Mouse (Mus musculus) spleen, adult 18-20 months (tissue): ENCODE data around the gene Pcbp3.
"Not testable (repeated sequence)": the region's sequence is repeated elsewhere in the genome, so short reads cannot be mapped to it uniquely, and the experiment has no call there.

Source experiments
- DNase-seq, 2 experiments: peaks; one replicate each; pipeline ENCODE4 v3.0.0; 2022; ENCODE audit warnings: mixed read lengths in 2 of 2

The Pcbp3 gene

DNA sequence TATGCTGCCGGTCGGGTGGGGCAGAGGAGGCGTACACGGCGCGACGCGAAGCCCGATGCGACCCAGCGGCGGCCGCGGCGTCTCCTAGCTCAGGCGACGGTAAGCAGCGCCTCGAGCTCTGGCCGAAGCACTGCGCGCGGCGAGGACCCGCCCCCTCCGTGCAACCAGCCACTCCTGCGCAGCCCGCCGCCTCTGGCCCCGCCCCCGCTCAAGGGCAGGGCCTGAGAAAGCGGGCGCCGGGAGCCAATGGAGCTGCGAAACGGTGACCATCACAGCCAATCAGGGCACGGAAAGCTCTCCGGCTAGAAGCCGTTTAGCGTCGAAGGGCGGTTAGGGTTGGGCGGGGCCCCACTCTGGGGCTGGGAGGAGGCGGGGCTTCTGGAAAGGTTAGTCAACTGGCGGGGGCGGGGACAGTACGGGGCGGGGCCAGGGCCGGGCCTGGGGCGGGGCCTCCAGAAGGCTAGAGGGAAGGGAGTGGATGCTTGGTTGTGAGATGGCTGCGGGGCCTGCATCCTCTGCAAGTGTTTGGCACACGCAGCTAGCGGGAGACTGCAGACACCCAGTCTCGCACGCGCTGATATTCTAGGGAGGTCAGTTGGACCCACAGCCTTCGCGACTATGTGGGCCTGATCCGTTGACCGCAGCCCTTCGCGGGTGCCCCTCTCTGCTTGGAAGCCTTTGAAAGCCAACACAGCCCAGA, at the start of gene Pcbp3:
Pcbp3 (minus strand) TSS at position 98 of the 700 bp plus-strand sequence.
- DNase-seq = peak; percentile 94 to 96

- DNase-seq = no peak
Measured at GRCm38 (mm10) chr10:77008698-77009097, 47.0 kb upstream of the Pcbp3 start.

- no peak for DNase-seq
Measured at GRCm38 (mm10) chr10:77008109-77008561, 46.4 kb upstream of the Pcbp3 start.

GRCm38 (mm10) chr10:77007433-77008108, 45.9 kb upstream of the Pcbp3 start:
- DNase-seq = no peak

GRCm38 (mm10) chr10:77004936-77005335, 43.2 kb upstream of the Pcbp3 start:
- DNase-seq = no peak

DNA sequence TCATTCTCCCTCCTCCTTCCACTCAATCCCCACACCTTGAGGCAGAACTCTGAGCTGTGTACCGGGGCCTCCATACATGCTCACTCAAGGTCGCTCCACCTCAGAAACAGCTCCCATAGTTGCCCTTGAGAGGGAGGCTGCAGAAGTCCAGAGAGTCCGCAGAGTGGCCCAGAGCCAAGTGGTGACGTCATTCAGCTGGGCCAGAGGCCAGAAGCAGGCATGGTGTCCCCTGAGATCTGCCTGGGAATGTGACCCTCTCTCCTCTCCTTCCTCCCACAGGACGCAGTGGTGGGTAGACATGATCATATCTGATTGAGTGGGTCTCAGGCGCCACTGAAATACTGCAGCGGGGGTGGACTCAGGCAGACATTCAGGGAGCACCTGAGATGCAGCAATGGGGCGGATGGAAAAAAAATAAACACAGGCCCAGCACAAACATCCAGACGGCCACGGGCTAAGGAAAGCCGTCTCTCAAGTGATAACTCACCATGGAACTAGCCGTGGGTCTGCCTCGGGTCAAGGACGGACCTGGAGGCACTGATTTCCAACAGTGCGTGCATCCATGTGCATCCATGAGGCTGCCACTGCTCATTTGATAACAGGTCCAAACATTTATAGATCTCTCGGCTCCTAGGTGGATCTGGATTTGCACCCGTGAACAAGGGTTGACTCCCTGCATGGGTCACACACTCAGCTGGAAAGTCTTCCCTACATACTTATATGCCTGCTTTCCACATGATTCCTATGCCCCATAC, 36.2 kb upstream of the Pcbp3 start:
- DNase-seq = no peak

DNA sequence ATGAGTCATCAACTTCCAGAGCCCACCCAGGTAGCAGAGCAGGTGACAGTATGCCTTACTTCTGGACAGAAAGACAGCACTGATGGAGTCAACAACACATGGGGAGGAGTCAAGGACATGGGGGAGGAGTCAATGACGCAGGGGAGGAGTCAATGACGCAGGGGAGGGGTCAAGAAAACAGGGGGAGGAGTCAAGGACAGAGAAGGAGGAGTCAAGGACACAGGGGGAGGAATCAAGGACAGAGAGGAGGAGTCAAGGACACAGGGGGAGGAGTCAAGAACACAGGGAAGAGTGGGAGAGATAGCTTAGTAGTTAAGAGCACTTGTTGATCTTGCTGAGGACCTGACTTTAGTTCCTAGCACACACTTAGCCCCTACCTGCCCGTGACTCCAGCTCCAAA, 30.8 kb upstream of the Pcbp3 start:
- DNase-seq = no peak

DNA sequence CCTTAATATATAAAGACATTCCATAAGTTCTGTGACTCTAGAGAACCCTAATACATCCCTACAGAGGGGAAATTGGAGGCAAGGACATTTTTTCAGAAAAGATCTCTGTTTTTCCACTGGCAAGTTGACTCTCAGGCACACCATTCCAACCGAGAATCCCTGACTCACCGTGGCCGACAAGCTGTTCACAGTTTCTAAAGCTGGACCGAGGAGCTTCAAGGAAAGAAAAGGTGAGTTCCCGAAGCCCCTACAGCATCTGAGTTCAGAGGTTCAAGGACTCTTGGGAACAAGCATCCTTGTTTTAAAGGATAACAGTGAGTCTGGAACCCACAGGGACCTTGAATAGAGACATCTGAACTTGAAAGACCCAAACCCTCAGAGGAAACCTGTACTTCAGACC, 26.9 kb upstream of the Pcbp3 start:
- no peak for DNase-seq

- DNase-seq = no peak
Measured at GRCm38 (mm10) chr10:76978042-76978441, 16.4 kb upstream of the Pcbp3 start.

DNA sequence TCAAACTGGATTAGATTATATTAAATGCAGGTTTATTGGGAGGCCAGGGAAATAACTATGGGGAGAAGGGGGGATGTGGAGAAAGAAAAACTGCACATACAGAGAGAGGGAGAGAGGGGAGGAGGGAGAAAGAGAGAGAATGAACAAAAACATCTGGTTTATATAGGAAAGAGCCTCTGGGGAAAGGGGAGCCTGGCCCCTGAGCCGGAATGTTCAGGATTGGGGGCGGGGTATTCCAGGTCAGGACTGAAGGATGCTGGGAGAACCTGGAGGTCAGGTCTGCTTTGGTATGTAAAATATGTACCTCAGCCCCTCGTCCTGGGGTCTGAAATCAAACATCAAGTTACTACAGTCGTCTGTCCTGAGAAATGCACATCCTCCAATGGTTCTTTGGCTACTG, 15.0 kb upstream of the Pcbp3 start:
- no peak for DNase-seq

DNA sequence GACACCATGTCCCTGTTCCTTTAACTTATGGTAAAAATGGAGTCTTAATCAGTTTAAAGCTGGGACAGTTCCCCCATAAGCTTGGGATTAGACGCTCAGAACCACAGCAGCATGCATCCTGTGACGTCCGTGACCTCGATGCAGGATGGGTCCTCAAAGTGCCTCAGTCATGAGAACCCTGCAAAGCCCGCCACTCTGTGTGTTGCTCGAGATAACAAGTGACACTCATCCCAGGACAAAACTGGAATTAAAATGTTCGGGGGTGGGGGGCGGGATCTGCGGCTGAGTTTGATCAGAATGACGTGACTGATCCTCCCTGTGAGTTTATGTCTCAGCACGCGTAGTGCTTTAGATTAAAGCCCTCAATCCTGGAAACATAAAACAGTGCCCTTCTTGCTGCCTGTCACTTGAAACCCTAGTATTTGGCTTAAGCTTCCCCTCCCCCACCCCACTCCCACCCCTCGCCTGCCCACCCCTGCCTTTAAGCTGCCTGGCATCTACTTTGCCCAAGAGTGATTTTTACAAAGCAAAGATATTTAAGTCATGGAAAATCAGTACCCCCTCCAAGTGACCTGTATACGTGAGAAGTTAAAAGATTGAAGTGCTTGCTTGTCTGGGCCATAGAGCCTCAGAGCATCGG, 12.2 kb upstream of the Pcbp3 start:
- DNase-seq = no peak

GRCm38 (mm10) chr10:76972318-76972717, 10.6 kb upstream of the Pcbp3 start:
- not testable (repeated sequence) for DNase-seq

DNA sequence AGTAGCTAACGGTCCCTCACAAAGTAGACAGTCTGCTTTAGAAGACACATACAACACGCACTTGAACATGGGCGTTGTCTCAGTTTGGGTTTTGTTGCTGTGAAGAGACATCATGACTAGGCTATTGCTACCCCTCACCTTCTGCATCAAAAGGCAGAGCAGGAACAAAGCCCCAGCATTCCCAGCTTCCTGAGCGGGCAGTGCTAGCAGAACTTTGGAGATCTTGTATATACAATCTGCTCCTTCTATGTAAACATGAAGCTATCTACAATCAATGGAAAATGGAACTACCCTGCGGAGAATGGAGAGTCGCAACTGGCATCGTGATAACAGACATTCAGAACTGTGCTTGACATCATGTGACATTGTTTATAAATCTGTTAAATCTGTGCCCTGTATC, 9.3 kb upstream of the Pcbp3 start:
- no peak for DNase-seq

GRCm38 (mm10) chr10:76964436-76964835, 2.7 kb upstream of the Pcbp3 start:
- no peak for DNase-seq

GRCm38 (mm10) chr10:76963997-76964396, 2.3 kb upstream of the Pcbp3 start:
- DNase-seq = no peak

DNA sequence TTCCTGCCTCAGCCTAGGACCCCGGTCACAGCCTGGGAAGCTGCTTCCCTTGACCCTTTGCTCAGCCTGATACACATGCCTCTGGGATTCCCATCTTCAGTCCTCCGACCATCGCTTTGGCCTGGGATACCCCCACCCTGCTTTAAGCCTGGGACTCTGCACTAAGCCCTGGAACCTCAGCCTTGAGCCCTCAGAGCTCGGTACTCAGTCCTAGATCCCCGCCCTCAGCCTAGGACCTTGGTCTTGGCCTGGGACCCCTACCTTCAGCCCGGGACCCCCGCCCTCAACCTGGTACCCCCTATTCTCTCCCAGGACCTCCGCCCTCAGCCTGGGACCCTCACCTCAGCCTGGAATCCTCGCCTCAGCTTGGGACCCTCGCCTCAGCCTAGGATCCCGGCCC, 531 bp downstream of the Pcbp3 start:
- no peak for DNase-seq

DNA sequence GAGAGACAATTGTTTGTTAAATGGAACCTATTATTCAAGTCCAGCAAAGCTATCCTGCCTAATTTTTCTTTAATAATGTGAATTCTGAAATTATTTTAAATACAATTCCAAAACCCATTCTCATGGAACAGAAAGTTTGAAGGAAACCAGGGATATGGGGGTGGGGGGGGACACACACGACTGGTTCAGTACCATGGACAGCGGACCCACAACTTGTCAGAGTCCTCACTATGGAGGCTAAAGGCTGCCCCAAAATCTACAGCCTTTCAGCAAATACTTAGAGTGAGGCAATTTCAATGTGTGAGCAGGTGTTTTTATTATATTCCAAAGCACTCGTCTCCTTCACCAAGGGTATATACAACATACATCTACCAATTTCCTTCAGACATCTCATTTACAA, 3.5 kb downstream of the Pcbp3 start:
- no peak for DNase-seq

DNA sequence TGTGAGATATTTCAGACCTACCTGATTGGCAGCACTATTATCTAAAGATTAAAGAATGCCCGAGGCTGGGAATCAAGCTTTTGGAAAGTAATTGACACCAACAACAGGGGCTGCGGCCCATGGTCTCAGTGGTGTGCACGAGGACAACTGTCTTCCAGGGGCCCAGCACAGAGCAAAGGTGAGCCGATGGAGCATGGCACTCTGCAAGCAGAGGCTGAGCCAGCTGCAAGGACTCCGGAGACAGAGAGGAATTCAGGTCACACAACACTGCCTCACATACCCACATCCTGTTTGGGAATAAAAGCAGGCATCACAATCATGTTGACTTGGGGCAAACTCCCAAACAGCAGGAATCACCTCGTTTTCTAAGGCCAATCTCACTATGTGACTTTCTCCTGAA, 5.5 kb downstream of the Pcbp3 start:
- DNase-seq = no peak

GRCm38 (mm10) chr10:76941038-76941437, 20.6 kb downstream of the Pcbp3 start:
- DNase-seq = no peak

DNA sequence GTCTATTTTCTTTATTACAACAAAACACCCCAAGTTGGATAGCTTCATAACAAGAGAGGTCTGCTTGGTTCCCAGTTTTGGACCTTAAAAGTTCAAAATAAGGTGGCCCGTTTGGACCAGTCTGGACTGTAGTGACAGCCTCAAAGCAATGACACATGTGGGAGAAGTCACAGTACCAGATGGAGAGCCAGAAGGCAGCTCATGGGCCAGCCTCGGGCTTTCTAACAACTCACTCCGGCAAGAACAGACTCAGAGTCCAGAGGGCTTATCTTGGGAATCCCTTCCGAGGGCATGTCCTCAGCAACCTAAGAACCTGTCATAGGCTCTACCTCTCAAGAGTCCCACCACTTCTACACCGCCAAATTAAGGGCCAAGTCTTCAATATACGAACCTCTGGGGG, 24.9 kb downstream of the Pcbp3 start:
- no peak for DNase-seq

GRCm38 (mm10) chr10:76934805-76935204, 26.9 kb downstream of the Pcbp3 start:
- DNase-seq = no peak

DNA sequence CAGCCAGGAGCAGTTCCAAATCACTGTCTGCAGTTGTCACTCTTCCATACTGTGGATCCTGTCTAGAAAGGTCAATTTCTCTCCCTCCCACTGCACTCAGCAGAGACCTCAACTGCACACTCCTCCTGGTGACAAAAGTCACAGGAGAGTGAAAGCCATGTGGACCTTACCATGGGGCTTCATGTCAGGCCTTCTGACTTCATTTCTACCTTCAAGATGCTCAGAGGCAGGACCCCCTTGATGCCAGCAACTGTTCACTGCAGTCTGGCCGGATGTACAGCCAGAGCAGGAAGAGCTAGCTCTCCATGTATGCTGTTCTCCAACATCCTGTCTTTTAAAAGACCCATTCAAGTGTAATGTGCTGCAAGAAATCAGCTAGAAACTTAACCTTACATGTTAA, 29.9 kb downstream of the Pcbp3 start:
- DNase-seq = no peak

GRCm38 (mm10) chr10:76931122-76931521, 30.6 kb downstream of the Pcbp3 start:
- no peak for DNase-seq
